Mouse (Mus musculus) ovary, postnatal 36 days (tissue): ENCODE results near the gene Gm6217.
"Not testable (repeated sequence)": the region's sequence is repeated elsewhere in the genome, so short reads cannot be mapped to it uniquely, and the experiment has no call there.

Source experiments
- DNase-seq: peaks from one replicate; pipeline ENCODE4 v3.0.0; 2022; ENCODE audit warnings: low spot score, mixed read lengths

Gene Gm6217

DNA sequence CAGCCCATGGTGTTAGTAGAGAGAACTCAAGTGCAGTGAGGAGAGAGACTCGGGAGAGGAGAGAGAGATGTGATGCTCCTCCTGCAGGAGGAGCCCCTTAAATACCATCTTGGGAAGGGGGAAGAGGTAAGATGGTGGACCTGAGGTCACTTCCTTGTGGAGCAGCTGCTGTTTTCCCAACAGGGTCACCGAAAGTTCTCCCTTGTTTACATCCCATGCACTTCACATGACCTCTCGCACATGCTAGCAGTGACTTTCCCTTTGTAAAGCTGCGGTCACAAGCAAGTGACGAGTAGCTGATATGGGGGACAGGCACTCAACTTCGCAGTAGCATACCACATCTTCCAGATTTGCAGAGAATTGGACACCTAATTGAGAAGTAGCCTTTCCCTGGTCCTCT lies at the start of gene Gm6217:
Gene Gm6217, minus strand, starts transcription at position 74 of the 400 bp plus-strand sequence.
- DNase-seq = not testable (repeated sequence)

DNA sequence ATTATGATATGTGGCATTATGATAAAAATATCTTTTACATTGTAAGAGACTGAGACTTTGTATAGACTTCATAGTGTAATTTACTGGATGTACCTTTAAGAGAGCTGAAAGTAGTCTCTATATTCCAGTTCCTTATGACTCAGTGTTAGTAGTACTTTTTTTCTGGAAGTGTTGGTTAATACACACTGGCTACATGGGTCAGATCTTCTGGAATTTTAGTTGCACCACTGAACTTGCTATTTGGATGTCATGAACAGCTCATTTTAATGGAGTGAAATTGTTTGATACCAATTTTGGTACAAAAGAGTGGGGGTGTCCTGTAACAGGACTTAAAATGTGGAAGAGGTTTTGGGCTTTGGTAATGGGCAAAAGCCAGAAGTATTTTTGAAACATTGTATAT lies 46.6 kb upstream of the Gm6217 start:
- DNase-seq = no peak

DNA sequence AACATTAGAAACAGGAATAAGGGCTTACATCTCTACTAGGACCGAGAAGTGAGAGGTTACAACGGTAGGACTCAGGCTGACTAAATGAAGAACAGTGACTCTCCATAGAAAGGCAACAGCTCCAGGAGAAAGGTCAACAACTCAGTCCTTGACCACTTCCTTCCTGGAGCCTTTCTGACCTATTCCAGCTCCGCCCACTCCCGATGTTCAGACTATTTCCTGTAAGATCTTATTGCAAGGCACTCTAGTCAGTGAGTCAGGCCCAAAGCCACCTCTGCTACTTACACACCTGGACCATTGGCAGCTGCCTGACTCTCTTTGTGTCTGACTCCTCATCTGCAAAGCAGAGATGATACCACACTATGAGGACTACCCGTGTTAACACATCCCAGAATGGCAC lies 44.6 kb upstream of the Gm6217 start:
- no peak for DNase-seq

DNA sequence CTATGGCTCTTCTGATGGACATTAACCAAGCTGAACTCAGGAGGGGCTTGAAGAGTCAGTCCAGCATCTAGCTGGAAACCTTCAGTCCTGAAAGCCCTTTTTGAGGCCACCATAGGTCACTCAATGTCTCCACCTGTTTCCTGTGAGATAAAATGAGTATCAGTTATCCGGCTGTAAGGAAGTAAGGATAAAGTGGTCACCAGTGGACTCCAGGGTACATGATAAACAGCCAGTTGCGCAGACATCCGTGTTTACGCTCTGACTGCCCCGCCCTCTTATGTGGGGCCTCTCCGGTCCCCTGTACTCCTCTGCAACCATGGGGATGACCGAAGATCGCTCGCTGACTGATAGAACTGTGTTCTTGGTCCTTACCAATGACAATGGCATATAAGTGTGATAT lies 43.1 kb upstream of the Gm6217 start:
- no peak for DNase-seq

DNA sequence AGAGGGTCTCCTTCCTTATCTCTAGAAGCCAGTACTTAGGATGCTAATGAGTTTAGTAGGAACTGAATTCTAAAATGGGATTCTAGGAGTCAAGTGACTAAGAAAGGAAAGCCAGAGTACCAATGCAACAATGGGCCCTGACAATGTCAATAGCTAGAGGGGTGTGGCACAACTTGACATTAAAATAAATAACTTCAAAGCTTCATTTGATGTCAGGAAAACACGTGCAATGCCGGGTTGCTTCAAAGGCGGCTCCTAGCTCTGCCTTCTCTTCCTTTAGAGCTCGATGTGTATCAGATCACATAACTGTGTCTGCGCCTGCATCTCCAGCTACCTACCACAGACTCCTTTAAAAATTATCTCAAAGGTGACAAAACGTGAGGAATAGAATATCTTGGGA lies 42.7 kb upstream of the Gm6217 start:
- DNase-seq = no peak

DNA sequence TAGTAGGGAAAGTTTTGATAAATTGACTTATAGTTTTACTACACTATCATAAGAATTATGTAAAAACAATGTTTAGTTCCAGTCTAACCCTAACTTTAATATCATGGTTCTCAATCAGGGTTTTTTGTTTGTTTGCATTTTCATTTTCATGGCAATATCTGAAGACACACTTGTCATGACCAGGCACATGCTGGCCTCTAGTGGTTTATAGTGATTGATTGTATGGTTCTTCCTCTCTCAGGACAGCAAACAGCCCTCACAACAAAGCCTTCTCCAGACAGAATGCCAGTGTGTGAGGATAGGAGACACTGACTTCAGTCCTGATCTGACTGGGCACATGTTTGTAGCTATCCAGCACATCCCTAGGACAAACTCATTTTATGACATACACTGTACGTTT lies 42.0 kb upstream of the Gm6217 start:
- no peak for DNase-seq

DNA sequence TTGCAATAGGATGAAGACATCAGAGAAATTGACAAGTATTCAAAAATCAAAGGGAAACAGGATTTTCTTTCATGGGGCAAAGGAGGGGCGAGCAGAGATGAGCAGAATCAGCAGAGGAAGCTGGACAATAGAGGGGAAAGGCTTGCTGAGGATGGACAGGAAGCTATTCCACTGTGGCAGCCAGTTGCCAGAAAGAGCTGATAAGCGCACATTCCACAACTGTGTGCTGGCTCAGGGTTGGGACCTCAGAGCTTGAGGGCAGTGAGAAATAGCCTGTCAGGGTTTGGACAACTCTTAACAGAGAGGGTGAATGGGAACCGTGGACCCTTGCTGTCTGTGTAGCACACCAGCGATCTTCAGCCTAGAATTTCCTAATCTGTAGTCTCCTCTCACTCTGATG lies 40.8 kb upstream of the Gm6217 start:
- DNase-seq = no peak

DNA sequence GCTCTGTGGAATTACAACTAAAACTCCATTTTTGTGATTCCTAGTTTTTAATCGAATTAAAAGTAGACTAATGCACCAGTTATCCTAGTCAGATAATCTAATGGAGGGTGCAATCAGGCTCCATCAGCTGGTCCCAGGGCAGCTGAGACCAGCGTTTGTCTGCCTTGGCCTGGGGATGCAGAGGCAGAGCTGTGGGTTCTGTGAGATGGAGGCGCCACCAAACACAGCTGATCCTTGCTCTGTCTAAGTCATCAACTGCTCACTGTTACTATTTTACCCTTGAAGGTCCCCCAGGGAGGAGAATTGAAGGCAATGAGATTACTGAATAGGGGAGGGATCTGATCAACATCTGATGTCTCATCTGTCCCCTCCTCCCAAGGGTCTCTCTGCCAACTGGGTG lies 35.2 kb upstream of the Gm6217 start:
- DNase-seq = no peak

DNA sequence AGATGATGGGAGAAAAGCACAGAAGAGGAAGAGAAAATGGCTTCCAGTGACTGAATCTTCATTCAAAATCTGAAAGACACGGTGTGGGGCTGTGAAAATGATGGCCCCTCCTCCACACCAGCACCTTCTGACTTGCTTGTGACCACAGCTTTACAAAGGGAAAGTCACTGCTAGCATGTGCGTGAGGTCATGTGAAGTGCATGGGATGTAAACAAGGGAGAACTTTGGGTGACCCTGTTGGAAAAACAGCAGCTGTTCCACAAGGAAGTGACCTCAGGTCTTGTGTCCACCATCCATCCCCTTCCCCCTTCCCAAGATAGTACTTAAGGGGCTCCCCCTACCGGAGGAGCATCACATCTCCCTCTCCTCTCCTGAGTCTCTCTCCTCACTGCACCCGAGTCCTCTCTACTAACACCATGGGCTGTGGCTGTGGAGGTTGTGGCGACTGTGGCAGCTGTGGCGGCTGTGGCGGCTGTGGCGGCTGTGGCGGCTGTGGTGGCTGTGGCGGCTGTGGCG lies 28.7 kb upstream of the Gm6217 start, which contains the start of gene Gm47955:
Gene Gm47955, plus strand, starts transcription at position 417 of the 516 bp plus-strand sequence.
- no peak for DNase-seq

DNA sequence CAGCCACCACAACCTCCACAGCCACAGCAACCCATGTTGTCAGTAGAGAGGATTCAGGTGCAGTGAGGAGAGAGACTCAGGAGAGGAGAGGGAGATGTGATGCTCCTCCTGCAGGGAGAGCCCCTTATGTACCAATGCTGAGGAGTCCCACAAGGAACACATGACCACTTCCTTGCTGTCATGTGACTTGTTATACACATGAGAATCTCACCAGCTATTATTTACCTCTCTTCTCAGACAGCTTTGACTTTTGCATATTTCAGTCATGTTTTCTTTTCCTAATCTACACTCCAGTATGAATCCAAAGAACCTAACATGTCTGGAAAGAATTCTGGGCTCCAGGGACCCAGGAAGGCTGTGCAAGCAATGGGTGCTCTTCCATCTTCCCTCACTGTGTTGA lies 24.7 kb upstream of the Gm6217 start, which contains the start of gene Gm7544:
Gene Gm7544, minus strand, starts transcription at position 101 of the 400 bp plus-strand sequence.
- DNase-seq = not testable (repeated sequence)

DNA sequence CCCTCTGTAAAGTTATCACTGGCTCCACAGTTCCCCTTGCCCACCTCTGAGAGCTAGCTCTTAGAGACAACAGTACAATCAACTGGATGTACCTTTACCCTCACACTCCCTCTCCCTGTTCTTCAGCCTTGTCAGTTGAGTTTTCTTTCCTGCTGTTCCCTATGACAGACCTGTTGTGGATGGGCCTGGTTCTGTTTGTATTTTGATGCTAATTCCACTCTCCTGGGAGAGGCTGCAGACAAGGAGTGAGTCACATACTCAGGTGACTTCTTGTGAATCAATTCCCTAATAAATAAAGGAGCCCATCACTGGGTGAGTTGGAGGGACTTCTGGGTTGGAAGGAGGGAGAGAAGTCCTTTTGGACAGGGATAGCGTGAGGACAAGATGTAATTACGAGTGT lies 17.4 kb upstream of the Gm6217 start:
- no peak for DNase-seq

DNA sequence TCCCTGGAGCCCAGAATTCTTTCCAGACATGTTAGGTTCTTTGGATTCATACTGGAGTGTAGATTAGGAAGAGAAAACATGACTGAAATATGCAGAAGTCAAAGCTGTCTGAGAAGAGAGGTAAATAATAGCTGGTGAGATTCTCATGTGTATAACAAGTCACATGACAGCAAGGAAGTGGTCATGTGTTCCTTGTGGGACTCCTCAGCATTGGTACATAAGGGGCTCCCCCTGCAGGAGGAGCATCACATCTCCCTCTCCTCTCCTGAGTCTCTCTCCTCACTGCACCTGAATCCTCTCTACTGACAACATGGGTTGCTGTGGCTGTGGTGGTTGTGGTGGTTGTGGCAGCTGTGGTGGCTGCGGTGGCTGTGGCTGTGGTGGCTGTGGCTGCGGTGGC lies 14.8 kb upstream of the Gm6217 start:
- not testable (repeated sequence) for DNase-seq

DNA sequence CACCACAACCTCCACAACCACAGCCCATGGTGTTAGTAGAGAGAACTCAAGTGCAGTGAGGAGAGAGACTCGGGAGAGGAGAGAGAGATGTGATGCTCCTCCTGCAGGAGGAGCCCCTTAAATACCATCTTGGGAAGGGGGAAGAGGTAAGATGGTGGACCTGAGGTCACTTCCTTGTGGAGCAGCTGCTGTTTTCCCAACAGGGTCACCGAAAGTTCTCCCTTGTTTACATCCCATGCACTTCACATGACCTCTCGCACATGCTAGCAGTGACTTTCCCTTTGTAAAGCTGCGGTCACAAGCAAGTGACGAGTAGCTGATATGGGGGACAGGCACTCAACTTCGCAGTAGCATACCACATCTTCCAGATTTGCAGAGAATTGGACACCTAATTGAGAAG lies 12.1 kb upstream of the Gm6217 start, which contains the start of gene A030003K21Rik:
Gene A030003K21Rik, minus strand, starts transcription at position 94 of the 400 bp plus-strand sequence.
- DNase-seq = not testable (repeated sequence)

DNA sequence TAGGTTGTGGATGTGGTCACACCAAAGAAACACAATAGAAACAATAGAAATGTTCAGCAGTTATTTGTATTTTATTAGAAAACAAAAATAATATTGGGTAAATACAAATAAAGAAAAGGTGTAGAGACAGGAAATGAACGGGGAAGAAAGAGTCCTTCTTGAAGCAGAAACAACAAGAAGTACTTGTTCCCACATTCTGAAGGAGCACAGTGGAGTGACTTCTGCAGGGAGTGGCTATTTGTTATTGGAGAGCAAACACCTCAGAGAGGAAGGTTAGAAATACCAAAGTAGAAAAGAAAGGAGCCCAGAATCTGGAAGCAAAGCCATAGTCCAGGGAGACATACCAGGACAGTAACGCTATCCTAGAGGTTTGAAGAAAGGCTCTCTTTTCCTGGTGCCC lies 11.3 kb upstream of the Gm6217 start:
- not testable (repeated sequence) for DNase-seq

DNA sequence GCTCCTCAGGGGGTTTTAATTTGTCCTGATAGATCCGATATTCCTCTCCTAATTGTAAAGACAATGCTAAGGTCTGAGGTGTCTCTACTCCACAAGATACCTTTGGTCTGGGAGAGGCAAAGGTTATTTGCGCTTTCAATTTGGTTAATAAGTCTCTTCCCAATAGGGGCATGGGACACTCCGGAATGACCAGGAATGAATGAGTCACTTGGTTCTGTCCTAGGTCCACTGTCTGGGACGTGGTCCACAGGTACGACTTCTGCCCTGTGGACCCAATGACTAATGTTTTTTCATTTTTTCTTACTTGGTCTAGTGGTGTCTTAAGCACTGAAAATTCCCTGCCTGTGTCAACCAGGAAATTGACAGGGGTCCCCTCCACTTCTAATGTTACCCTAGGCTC lies 7.5 kb upstream of the Gm6217 start:
- no peak for DNase-seq

DNA sequence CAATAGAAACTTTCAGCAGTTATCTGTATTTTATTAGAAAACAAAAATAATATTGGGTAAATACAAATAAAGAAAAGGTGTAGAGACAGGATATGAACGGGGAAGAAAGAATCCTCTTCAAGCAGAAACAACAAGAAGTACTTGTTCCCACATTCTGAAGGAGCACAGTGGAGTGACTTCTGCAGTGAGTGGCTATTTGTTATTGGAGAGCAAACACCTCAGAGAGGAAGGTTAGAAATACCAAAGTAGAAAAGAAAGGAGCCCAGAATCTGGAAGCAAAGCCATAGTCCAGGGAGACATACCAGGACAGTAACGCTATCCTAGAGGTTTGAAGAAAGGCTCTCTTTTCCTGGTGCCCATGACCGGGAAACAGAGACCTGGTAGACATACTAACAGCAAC lies 641 bp downstream of the Gm6217 start:
- DNase-seq = not testable (repeated sequence)

DNA sequence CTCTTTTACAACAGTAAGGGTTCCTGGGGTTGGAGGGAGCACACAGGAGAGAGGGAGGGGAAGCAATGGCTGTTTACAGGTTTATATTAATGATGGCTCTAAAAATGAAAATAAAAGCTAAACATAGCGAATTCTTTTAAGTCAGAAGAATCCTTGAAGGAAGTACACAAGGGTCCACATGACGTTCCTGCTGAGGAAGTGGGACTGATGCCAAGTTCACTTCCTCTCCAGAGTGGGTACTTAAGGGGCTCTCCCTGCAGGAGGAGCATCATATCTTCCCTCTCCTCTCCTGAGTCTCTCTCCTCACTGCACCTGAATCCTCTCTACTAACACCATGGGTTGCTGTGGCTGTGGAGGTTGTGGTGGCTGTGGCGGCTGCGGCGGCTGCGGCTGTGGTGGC lies 6.5 kb downstream of the Gm6217 start, which contains the start of gene A030014E15Rik:
Gene A030014E15Rik, plus strand, starts transcription at position 268 of the 400 bp plus-strand sequence.
- DNase-seq = no peak

DNA sequence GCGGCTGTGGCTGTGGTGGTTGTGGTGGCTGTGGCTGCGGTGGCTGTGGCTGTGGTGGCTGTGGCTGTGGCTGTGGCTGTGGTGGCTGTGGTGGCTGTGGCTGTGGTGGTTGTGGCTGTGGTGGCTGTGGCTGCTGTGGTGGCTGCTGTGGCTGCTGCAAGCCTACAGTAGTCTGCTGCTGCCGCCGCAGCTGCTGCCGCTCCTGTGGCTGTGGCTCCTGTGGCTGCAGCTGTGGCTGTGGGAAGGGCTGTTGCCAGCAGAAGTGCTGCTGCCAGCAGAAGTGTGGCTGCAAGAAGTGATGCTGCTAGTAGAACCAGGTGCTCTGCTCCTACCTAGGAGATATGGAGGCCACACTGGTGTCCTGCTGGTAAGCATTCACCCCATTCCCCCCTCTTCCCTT lies 17.8 kb downstream of the Gm6217 start:
- DNase-seq = not testable (repeated sequence)

DNA sequence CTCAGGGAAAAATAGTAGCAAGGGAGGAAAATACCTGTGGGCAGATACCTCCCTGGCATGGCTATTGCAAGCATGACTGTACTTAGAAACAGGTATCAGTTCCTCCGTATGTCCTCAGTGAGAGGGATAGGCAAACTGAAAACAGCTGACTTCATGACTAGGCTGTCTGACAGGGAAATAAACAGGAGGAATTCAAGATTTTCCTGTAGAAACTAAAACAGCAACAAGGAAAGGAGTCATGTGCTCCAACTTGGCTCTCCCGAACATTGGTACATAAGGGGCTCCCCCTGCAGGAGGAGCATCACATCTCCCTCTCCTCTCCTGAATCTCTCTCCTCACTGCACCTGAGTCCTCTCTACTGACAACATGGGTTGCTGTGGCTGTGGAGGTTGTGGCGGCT lies 18.2 kb downstream of the Gm6217 start, which contains the start of gene A030005L19Rik:
Gene A030005L19Rik, plus strand, starts transcription at position 301 of the 400 bp plus-strand sequence.
- DNase-seq = no peak

DNA sequence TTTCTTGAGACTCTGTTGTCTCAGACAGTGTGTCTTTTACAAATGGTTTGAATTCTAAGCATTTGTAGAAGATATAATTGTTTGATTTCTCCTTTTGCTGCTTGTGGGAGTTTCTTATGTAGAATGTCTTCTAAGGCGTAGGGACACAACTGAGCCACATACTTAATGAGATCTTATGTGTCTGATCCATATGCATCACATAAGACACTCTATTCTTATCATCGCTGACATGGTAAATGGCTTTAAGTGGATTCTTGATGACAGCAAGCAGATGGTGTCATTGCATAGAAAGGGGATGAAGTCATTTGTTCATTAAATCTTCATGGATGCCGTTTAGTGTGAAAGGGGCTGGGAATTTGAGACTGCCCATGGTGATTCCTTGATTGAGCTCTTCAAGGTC lies 25.3 kb downstream of the Gm6217 start:
- DNase-seq = no peak

DNA sequence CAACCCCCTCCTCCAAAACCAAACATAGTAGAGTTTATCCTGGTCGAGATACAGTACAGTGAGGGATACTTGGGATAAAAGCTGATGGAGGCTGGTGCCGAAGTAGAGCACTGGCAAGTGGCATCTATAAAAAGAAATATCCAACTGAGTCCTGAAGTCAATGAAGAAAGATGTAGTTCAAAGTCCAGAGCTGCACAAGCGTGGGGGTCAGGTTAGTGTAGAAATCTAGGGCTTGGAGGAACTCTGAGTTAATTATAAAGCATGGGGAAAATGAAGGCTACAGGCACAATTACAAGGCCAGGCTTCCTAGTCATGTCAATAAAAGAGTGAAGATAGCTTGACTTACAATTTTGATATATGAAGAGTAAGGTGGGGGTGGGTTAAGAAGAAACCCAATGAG lies 30.0 kb downstream of the Gm6217 start:
- DNase-seq = no peak

DNA sequence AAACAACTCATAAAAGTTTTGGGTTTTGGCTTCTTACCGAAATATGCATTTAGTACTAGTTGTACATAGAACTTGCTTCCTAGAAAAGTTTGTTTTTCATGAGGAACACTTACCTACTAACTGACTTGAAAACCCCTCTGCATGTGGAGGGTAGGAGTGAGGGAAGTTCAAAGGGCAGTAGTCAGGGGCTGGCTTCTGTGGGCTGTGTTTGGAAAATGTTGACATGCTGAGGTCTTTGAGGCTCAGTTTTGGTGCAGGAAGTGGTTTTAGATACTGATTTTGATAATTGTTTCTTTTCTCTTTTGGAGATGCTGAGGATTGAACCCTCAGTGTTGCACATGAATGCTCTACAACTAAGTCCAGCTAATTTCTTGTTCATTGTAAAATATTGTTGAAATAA lies 30.6 kb downstream of the Gm6217 start:
- DNase-seq = no peak

DNA sequence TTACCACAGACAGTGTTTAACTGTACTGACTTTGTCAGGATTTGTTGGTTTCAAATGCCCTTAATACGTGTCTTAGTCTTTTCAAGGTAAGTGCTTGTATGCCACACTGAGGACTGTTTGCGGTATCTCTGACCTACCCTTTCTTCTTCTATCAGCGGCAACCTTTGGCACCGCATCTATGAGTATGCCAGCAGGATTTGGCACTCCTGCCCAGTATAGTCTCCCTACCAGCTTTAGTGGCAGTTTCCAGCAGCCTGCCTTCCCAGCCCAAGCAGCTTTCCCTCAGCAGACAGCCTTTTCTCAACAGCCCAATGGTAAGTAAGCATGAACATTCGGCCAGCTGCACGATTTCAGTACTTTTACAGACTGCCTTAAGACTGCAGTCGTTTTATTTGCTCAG lies 37.9 kb downstream of the Gm6217 start:
- no peak for DNase-seq
